9 mouse cellular contexts compared by ENCODE assay signal in the genomic region with DNA sequence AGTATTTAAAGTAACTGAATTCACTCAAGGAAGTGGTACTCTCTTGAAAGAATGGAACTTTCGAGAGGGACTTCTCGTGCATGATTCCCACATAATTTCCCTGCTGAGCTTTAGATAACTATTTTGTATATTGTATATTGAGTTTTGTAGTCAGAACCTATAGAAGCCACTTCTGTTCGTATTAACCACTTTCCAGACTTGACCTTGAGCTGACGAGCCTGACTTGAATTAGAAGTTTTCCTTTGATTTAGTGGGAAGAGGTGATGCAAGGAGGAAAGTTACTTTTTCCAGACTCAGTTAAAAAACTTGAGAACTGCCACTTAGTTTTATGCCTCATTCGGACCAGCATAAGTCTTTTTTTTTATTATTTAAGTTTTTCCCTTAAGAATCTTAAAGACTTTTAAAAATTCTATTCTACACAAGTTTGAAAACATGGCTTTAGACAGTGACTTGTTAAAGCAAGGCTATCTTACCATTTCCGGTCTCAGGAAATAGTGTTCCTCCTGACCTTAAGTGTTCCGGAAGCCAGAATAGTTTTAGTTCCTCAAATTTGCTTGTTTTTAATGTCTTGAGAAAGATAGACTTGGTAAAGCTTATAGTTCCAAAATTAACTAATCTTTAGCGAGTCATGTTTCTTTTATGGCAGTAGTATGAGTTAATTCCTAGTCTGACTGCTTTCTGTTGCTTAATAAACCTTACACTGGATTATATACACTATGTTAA. TPM values are rescaled to one million over a fixed set of nuclear protein-coding genes. Genes with fewer than 3 reads are reported as not detected.
DNase-seq lines count a peak whose midpoint lies in the region; ATAC-seq and TF ChIP-seq lines count a peak whose summit lies in the region.
"Had no signal": no experiment of that assay in that cellular context is flagged by ENCODE, and none has a peak within 500 bp of the region (broad histone marks: within the 10 kb centered on the region; RNA-seq: fewer than 3 reads in every experiment).

No protein-coding gene starts in this region.

- intact Hi-C loops in heart, postnatal 36 days (cut with DNase I) = loop anchor here (2.0 kb wide), 1 partner anchor 17 kb away; no protein-coding TSS in a partner anchor

- no peaks in the 10 kb centered on the region for H3K27me3 ChIP-seq in CH12.LX (replicated peaks)

- peak; percentile 41; the same call in 1 of the 2 replicates for TF ChIP-seq POLR2A in CH12.LX (IDR thresholded peaks at IDR 0.05; ENCODE audit: low read depth, low read length)

- dilution Hi-C loops in CH12.LX (cut with MboI; ENCODE audit: extremely low pct_ligation_motif_present, extremely low pct_unique_long_range_greater_than_20kb, low sequenced_read_pairs) = no loop called here

- H3K4me1 ChIP-seq in CH12.LX (ENCODE audit: control insufficient read depth in 1 of 2, insufficient read depth in 2 of 2) = peaks cover 2 to 44% of the 10 kb centered on the region in 2 experiments; a peak in 2 of 4 replicates

- H3K9ac ChIP-seq in CH12.LX (ENCODE audit: insufficient read depth, low read depth) = peak overlapping the region; percentile 93

- TF ChIP-seq RAD21 in CH12.LX (IDR thresholded peaks at IDR 0.05; ENCODE audit: low read depth, low read length) = no peak

- peak overlapping the region; percentile 55 to 88 (median 81) for H3K4me3 ChIP-seq in CH12.LX (replicated peaks in 1 of 3; ENCODE audit: low read depth in 2 of 3, low read length in 2 of 3, poor library complexity in 1 of 3)
- H3K4me3 ChIP-seq in macrophage (ENCODE audit: inconsistent target) = peak overlapping the region; percentile 91

- peak overlapping the region; percentile 89 for H3K4me2 ChIP-seq in CH12.LX (ENCODE audit: insufficient read depth, low read depth, poor library complexity, severe bottlenecking)

- DNase-seq in heart, adult 11 months = peak; percentile 18
- DNase-seq in heart, postnatal 36 days = no peak
- DNase-seq in CH12.LX (ENCODE audit: extremely low read depth) = peak; percentile 80
- no peak for DNase-seq in gastrocnemius, postnatal 25 days
- DNase-seq in cerebellum, adult 9-11 months = no peak
- DNase-seq in urinary bladder, postnatal 36 days (ENCODE audit: low spot score in 2 of 2) = no peak

- 0% methylated on average over 8 of the region's 8 CpGs for WGBS in macrophage (ENCODE audit: missing documents)

- H3K27ac ChIP-seq in CH12.LX (ENCODE audit: insufficient read depth, low read depth) (peak overlapping the region; percentile 62; the same call in 1 of the 2 replicates), macrophage (peak overlapping the region; percentile 97)

- peak; percentile 30 to 52; a peak in 3 of 4 replicates for ATAC-seq in hematopoietic stem cell, adult 5-6 weeks (replicated peaks in 1 of 2; ENCODE audit: insufficient read depth in 1 of 2, low FRiP score in 2 of 2, low TSS enrichment in 1 of 2, low read depth in 1 of 2, poor library complexity in 2 of 2, severe bottlenecking in 2 of 2)

- no peak for TF ChIP-seq CTCF in CH12.LX (conservative IDR thresholded peaks at IDR 0.05 in 1 of 2, IDR thresholded peaks at IDR 0.05 in 1 of 2; ENCODE audit: low read depth in 2 of 2, low read length in 2 of 2)

- in situ Hi-C loops in CH12.LX (cut with MboI; ENCODE audit: low pct_ligation_motif_present, low pct_unique_long_range_greater_than_20kb, low sequenced_read_pairs) = loop anchor here (10.0 kb wide), 2 partner anchors 97 to 207 kb away; a partner anchor contains a TSS

- peak; percentile 96 for TF ChIP-seq EP300 in CH12.LX (IDR thresholded peaks at IDR 0.05; ENCODE audit: low read length)

- H3K79me2 ChIP-seq in CH12.LX (replicated peaks; ENCODE audit: control insufficient read depth, extremely low read depth, insufficient read depth, poor library complexity, severe bottlenecking) (peaks cover 43% of the 10 kb centered on the region), macrophage (ENCODE audit: inconsistent target) (peaks cover 92% of the 10 kb centered on the region)

- peaks cover 0 to 24% of the 10 kb centered on the region in 2 experiments for H3K36me3 ChIP-seq in CH12.LX (replicated peaks in 1 of 2; ENCODE audit: control insufficient read depth in 1 of 2, insufficient read depth in 1 of 2, low read length in 1 of 2)
- no peaks in the 10 kb centered on the region for H3K36me3 ChIP-seq in macrophage (ENCODE audit: inconsistent target)

- no peaks in the 10 kb centered on the region for H3K9me3 ChIP-seq in CH12.LX (replicated peaks; ENCODE audit: low read length)

TF ChIP-seq in CH12.LX, 34 proteins besides CTCF, POLR2A, EP300 and RAD21 (continues in another document):
- TF ChIP-seq KAT2A (IDR thresholded peaks at IDR 0.05; ENCODE audit: insufficient replicate concordance, low read length) = no peak
- peak; percentile 47 for TF ChIP-seq MEF2A (IDR thresholded peaks at IDR 0.05; ENCODE audit: borderline replicate concordance, low read depth, low read length)
- TF ChIP-seq IRF4 (IDR thresholded peaks at IDR 0.05; ENCODE audit: low read depth, low read length) = peak; percentile 97
- TF ChIP-seq MAX (IDR thresholded peaks at IDR 0.05; ENCODE audit: low read length) = no peak
- TF ChIP-seq MAZ (IDR thresholded peaks at IDR 0.05; ENCODE audit: low read depth, low read length) = no peak
- peak; percentile 88 for TF ChIP-seq JUND (conservative IDR thresholded peaks at IDR 0.05; ENCODE audit: low read depth, low read length)
- no peak for TF ChIP-seq GABPA (IDR thresholded peaks at IDR 0.05; ENCODE audit: insufficient replicate concordance, low read depth, low read length)
- TF ChIP-seq BHLHE40 (IDR thresholded peaks at IDR 0.05; ENCODE audit: low read depth, low read length) = 0 out of 2 replicates have a peak, but pooled peaks have one; percentile 31
- peak; percentile 46; the same call in 1 of the 2 replicates for TF ChIP-seq ETS1 (conservative IDR thresholded peaks at IDR 0.05; ENCODE audit: low read depth, low read length)
- TF ChIP-seq SIN3A (IDR thresholded peaks at IDR 0.05; ENCODE audit: low read length) = no peak; the same call in 1 of the 2 replicates
- no peak for TF ChIP-seq ZKSCAN1 (IDR thresholded peaks at IDR 0.05; ENCODE audit: borderline replicate concordance, low read depth, low read length)
- peak; percentile 25; the same call in 1 of the 2 replicates for TF ChIP-seq HCFC1 (IDR thresholded peaks at IDR 0.05; ENCODE audit: low read depth, low read length)

RNA-seq across cellular contexts. Expression of a gene that starts 1.6 kb away (rescaled TPM):
- 1 to 10 TPM in 1 of 2 experiments, under 1 TPM in 1; 0.89 to 1.6 TPM for total RNA-seq in heart, postnatal 36 days (2021)
- not detected in 2 replicates for total RNA-seq in CH12.LX (2012; rRNA removed)
- total RNA-seq in CH12.LX (2014; rRNA removed) = 0.51 TPM in 1 of 2 replicates, not detected in the other
- polyA plus RNA-seq in CH12.LX (2012; ENCODE audit: insufficient read length, low read depth) = not detected in 2 replicates
- not detected in 2 replicates for total RNA-seq in hematopoietic stem cell, adult 5-6 weeks (2017)
- total RNA-seq in macrophage (2018; cell fraction: chromatin; rRNA removed) = 1 to 10 TPM in 21 of 26 experiments, under 1 TPM in 3, not detected in 2; 0.45 to 5.2 (median 2.4) TPM
- total RNA-seq in macrophage (2018; cell fraction: cytosol; rRNA removed) = 1 to 10 TPM; 2.5 to 8.8 (median 4.5) TPM
- total RNA-seq in macrophage (2018; cell fraction: nucleus; rRNA removed) = 1 to 10 TPM in 11 of 26 experiments, under 1 TPM in 2, not detected in 13; 0.56 to 4.0 (median 1.4) TPM
- 2.3 to 3.1 TPM (median 2.4 TPM) in 3 replicates for polyA plus RNA-seq in macrophage (2018)
- 1 to 10 TPM in 1 of 2 experiments, under 1 TPM in 1; 0.56 to 1.2 TPM for total RNA-seq in gastrocnemius, postnatal 25 days (2021)

RNA-seq across cellular contexts. Expression of a gene that starts 2.1 kb away (rescaled TPM):
- 10 to 100 TPM; 36.0 to 39.9 TPM for total RNA-seq in heart, postnatal 36 days (2021)
- total RNA-seq in CH12.LX (2012; rRNA removed) = 10.5 and 14.8 TPM in 2 replicates
- total RNA-seq in CH12.LX (2014; rRNA removed) = 7.8 and 8.2 TPM in 2 replicates
- 9.1 and 10.5 TPM in 2 replicates for polyA plus RNA-seq in CH12.LX (2012; ENCODE audit: insufficient read length, low read depth)
- total RNA-seq in hematopoietic stem cell, adult 5-6 weeks (2017) = 95.7 and 126 TPM in 2 replicates
- 100 to 1,000 TPM; 120 to 339 (median 194) TPM for total RNA-seq in macrophage (2018; cell fraction: chromatin; rRNA removed)
- 100 to 1,000 TPM in 1 of 26 experiments, 10 to 100 TPM in 25; 34.0 to 102 (median 53.5) TPM for total RNA-seq in macrophage (2018; cell fraction: cytosol; rRNA removed)
- 100 to 1,000 TPM; 105 to 304 (median 136) TPM for total RNA-seq in macrophage (2018; cell fraction: nucleus; rRNA removed)
- polyA plus RNA-seq in macrophage (2018) = 52.8 to 66.8 TPM (median 65.3 TPM) in 3 replicates
- 10 to 100 TPM; 22.7 to 23.0 TPM for total RNA-seq in gastrocnemius, postnatal 25 days (2021)

RNA-seq across cellular contexts. Expression of a gene that starts 6.0 kb away (rescaled TPM):
- total RNA-seq in heart, postnatal 36 days (2021) = 10 to 100 TPM; 61.8 to 62.8 TPM
- total RNA-seq in CH12.LX (2012; rRNA removed) (239 and 308 TPM in 2 replicates), CH12.LX (2014; rRNA removed) (448 and 507 TPM in 2 replicates)
- polyA plus RNA-seq in CH12.LX (2012; ENCODE audit: insufficient read length, low read depth) (226 and 251 TPM in 2 replicates), macrophage (2018) (25.1 to 47.5 TPM (median 39.2 TPM) in 3 replicates)
- 109 and 165 TPM in 2 replicates for total RNA-seq in hematopoietic stem cell, adult 5-6 weeks (2017)
- total RNA-seq in macrophage (2018; cell fraction: chromatin; rRNA removed) = 1 to 10 TPM in 25 of 26 experiments, not detected in 1; 1.5 to 7.0 (median 3.1) TPM
- 10 to 100 TPM; 14.2 to 35.4 (median 25.1) TPM for total RNA-seq in macrophage (2018; cell fraction: cytosol; rRNA removed)
- total RNA-seq in macrophage (2018; cell fraction: nucleus; rRNA removed) = 10 to 100 TPM in 1 of 26 experiments, 1 to 10 TPM in 25; 2.0 to 11.1 (median 5.3) TPM
- total RNA-seq in gastrocnemius, postnatal 25 days (2021) = 10 to 100 TPM; 49.2 to 55.4 TPM

RNA-seq across cellular contexts. Expression of a gene that starts 8.6 kb away (rescaled TPM):
- total RNA-seq in heart, postnatal 36 days (2021) = not detected
- 0.04 TPM in 1 of 2 replicates, not detected in the other for total RNA-seq in CH12.LX (2012; rRNA removed)
- not detected in 2 replicates for total RNA-seq in CH12.LX (2014; rRNA removed)
- polyA plus RNA-seq in CH12.LX (2012; ENCODE audit: insufficient read length, low read depth) = 0.08 TPM in 1 of 2 replicates, not detected in the other
- total RNA-seq in hematopoietic stem cell, adult 5-6 weeks (2017) = not detected in 2 replicates
- total RNA-seq in macrophage (2018; cell fraction: chromatin; rRNA removed) = not detected
- total RNA-seq in macrophage (2018; cell fraction: cytosol; rRNA removed) = not detected
- not detected for total RNA-seq in macrophage (2018; cell fraction: nucleus; rRNA removed)
- not detected in 3 replicates for polyA plus RNA-seq in macrophage (2018)
- not detected for total RNA-seq in gastrocnemius, postnatal 25 days (2021)
- total RNA-seq: gastrocnemius, adult 8-10 months had no signal

RNA-seq across cellular contexts. Expression of a gene that starts 28.4 kb away (rescaled TPM):
- 1 to 10 TPM; 2.3 to 2.5 TPM for total RNA-seq in heart, postnatal 36 days (2021)
- 17.2 and 19.9 TPM in 2 replicates for total RNA-seq in CH12.LX (2012; rRNA removed)
- total RNA-seq in CH12.LX (2014; rRNA removed) = 10.7 and 12.3 TPM in 2 replicates
- polyA plus RNA-seq in CH12.LX (2012; ENCODE audit: insufficient read length, low read depth) = 66.8 and 75.2 TPM in 2 replicates
- total RNA-seq in hematopoietic stem cell, adult 5-6 weeks (2017) = 7.8 and 22.5 TPM in 2 replicates
- 1 to 10 TPM in 19 of 26 experiments, under 1 TPM in 5, not detected in 2; 0.40 to 4.3 (median 1.9) TPM for total RNA-seq in macrophage (2018; cell fraction: chromatin; rRNA removed)
- total RNA-seq in macrophage (2018; cell fraction: cytosol; rRNA removed) = 1 to 10 TPM in 13 of 26 experiments, under 1 TPM in 13; 0.40 to 1.7 (median 1.0) TPM
- total RNA-seq in macrophage (2018; cell fraction: nucleus; rRNA removed) = 1 to 10 TPM in 22 of 26 experiments, under 1 TPM in 4; 0.43 to 8.1 (median 2.2) TPM
- 1.1 to 3.9 TPM (median 1.3 TPM) in 3 replicates for polyA plus RNA-seq in macrophage (2018)
- 1 to 10 TPM; 2.1 to 2.3 TPM for total RNA-seq in gastrocnemius, postnatal 25 days (2021)

Comparison
In these comparisons a context has a peak if more than half of its experiments do, and no peak if none do; other contexts are left out.
1. DNase-seq: peak in heart, adult 11 months (single experiment) and CH12.LX (single experiment); none in heart, postnatal 36 days (0 of 2), gastrocnemius, postnatal 25 days (single experiment), cerebellum, adult 9-11 months (single experiment) and urinary bladder, postnatal 36 days (0 of 2).